Mouse (Mus musculus) left cerebral cortex, postnatal 10 days (tissue): ENCODE measurements at regions not wholly inside any gene's neighbourhood (a gene's known extent, or its start where the extent isn't known, plus 50 kb on each side); places are given as distances from the start of the nearest gene placed in this dataset.

Source experiments
- DNase-seq, 2 experiments: peaks; one replicate each; pipeline ENCODE4 v3.0.0; 2021 to 2022; ENCODE audit warnings: low spot score in 2 of 2, mixed read lengths in 1 of 2; ENCODE audit errors: extremely low spot score in 1 of 2
- intact Hi-C: fragments of 180-260 bp; cut with DNase I; formaldehyde crosslinking; loops from one replicate; pipeline ENCODE4 v1.15.1; 2025

DNA sequence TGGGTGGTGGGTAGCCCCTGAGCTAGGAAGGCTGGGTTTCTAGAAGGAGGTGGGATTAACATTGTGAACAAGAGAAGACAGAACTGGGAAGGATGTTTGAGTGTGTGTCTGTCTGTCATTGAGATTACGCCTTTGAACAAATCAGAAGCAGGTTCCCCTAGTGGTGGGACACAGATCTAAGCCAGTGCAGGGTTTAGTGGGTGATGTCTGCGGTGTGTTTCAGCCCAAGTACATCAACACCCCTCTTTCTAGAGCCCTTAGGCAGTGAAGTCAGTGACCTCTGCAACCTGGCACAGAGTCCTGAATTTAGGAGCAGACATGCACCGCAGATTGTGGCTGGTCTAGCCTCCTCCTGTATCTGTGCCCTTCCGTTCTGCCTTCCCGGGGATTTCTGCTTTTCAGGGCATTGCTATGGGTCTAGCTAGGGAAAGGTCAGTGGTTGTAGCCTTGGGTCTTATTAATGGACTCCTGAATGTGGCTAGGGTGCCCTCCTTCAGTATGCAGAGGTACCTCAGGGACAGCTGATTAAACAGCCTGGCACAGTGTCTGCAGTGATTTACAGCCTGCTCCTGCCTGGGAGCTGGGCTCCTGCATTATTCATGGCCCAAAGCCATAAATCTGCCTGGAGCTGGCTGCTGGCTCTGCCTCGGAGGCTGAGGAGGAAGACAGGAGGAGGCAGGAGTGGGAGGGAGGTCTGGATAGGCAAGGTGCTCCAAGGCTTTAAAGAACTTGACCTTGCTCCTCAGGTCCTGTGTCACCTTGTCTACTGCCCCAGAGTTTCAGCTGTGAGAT is 264.3 kb downstream of the Dysf start:
- intact Hi-C loops = no loop called here
- peak; percentile 45 to 64 for DNase-seq

DNA sequence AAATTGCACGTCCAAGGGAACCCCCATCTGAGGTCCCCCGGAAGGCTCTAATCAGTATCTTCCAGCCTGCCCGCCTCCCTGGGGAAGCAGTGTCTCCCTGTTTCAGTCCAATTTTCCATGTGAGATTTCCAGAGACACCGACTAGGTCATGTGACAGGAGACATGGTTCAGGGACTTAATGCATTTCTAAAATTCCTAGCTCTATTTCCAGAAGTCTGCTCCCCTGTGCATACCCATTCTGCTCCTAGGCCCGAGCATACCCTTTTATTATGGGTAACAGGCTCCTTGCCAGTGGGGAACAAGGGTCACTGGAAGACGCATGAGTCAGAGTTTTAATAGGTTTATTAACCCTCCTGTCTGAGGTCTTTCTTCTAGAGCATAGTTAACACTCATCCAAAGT is 263.6 kb downstream of the Dysf start:
- intact Hi-C loops = no loop called here
- DNase-seq = no peak

DNA sequence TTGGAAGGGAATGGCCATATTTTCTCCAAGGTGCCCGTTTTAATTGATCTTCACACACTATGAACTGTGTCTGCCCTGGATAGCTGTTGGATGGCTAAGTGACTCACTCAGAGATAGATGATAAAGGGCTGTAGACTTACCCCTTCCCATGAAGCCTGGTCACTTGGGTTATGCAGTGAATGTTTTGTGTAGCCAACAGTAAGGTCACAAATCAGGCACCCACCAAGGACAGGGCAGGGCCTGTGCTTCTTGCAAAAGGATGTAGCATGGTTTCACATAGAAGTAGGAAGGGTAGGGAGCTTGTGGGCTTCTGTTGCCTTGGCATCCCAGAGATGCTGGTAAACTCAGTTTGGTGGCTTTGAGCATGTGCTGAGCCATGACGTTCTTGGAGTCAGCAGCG is 263.1 kb downstream of the Dysf start:
- no peak for DNase-seq
- intact Hi-C loops = no loop called here

DNA sequence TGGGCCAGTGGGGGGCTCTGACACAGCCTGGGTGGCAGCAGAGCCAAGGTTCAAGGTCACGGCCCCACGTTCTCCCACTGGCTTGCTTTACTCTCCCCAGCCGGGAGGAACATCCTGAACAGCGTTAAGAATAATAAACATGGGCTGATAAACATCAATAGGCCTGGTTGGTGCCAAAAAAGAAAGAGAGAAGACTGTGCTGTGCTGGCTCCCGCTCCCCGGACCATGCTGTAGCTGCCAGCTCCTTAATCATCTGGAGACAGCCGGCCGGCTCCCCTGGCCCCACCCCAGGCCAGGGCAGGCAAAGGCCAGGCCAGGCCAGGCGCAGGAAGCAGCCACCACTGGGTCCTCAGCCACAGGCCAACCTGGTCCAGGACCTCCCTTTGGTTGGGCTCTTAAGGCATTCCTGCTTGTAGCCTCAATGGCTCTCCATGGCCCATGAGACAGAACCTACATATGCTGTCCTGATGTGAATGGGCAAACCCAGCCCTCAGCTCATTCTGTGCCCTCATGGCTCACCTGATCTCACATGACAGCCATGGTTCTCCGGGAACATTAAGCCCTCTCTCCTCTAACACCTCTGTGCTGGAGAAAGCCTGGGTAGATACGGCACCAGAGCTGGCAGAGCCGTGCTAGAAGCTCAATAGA is 262.3 kb downstream of the Dysf start:
- no peak for DNase-seq
- intact Hi-C loops = no loop called here

DNA sequence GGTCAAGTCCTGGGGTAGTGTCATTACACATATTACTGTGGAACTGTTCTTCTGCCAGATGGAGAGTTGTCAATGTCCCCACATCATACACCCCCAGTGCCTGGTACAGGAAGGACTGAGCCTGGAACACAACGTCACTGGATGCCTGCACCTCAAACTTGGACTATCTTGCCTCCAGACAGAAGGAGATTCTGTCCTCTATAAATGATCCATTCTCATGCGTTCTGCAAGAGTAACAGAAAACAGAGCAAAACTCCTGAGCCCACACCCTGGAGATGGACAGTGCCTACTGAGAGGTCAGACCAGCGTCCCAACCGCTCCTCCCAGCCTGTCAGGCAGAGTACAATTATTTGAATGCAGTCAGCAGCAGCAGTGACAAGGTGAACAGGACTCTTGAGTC is 261.1 kb downstream of the Dysf start:
- DNase-seq = no peak
- intact Hi-C loops = no loop called here

DNA sequence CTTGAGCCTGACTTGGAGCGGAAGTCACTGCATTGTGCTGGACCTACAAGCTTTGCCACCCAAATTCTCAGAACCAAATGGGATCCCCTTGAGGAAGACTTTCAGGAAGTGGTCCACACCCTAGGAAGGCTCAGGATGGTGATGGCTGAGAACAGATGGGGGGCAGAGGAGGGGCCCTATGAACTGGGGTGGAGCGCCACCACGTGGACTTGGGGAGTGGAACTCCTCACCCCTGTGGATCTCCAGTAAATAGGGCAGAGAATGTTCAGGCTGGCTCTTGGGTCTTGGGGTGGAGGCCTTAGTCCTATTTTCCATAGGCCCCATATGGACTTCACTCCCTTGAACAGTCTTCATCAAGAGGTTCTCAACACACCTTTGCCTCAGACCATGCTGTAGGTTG is 260.6 kb downstream of the Dysf start:
- DNase-seq = no peak
- intact Hi-C loops = no loop called here

DNA sequence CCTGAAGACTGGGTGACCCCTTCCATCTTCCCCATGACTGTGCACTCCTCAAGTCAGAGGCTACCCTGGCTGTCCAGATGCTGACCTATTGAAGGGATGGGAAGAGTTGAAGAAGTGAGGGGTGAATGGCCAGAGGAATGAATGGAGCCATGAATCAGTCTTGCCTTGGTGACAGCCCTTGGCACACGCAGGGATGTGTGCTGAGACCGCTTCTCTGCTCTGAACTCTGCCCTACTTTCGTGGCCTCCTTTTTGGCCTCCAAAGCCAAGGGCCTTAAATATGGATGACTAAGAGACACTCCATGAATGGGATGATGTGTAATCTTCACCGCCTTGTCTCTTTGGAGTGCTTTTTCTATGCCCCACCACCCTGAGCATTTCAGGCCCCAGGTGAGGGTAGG is 259.7 kb downstream of the Dysf start:
- intact Hi-C loops = no loop called here
- DNase-seq = no peak

DNA sequence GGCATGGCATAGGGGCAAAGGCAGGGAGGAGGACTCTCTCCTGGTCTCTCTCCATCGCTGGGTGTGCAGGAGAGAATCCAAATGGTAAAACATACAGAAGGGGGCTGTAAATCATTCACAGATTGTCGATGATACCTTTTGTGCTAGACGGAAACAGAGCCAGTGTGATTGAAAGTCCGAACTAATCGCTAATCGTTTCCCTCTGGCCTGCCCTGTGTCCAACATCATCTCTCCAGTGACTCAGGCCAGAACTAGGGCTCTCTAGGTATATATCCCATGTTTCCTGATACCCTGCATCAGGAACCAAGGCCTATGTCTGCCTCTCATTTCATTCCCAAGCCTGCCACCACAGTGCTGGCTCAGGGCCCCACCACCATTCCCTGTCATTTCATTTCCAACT is 259.1 kb downstream of the Dysf start:
- intact Hi-C loops = no loop called here
- DNase-seq = no peak

DNA sequence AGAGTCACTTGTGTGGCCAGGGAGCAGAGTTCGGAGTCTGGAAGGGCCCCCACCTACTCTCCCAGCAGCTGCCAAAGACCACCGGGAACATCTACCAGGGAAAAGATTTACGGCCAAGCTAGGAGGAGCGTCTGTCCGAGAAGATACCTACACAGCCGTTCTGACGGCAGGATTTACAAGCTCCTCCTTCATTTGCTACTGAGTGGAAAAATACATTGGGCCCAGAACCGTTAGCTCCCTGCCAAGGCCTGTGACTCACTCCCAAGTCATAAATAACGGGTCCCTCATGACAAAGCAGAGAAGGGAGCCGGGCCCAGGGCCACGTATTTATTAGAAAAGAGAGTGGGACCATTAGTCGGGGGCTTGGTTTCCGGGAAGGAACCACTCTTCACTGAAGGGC is 258.3 kb downstream of the Dysf start:
- DNase-seq = no peak
- intact Hi-C loops = no loop called here

DNA sequence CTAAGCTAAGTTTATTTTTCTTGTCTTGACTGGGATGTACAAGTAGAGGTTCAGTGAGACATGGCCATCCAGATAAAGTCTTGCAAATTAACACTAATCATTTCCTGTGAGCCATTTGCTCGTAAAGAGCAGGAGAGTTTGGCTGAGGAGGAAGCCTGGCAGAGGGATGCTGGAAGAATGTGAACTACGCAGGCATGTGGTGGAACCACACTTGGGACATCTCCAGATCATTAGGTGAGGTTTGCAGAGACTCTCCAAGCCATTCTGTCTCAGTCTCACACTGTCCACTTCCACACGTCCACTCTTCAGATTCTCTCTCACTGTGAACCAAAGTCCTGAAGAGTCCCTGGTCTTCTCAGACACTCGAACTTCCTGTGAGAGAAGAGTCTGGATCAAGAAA is 256.3 kb downstream of the Dysf start:
- no peak for DNase-seq
- intact Hi-C loops = no loop called here

DNA sequence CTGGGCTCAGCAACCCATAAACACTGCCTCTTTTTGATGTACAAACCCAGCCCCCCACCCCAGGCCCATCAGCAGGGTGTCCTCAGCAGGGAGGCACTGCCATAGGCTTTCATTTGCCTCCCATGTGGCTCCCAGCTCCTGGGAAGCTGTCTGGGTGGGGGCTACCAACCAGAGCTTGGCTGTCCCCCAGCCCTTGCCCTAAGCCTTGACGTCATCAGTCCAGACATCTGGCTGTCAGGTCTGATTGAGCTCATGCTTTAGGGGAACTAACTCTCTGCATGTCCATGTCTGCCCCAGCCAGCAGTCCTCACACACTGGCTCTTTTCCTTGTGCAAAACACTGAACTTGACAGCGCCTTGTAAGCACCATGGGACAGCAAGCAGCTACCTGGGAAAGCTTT is 255.3 kb downstream of the Dysf start:
- intact Hi-C loops = no loop called here
- no peak for DNase-seq

DNA sequence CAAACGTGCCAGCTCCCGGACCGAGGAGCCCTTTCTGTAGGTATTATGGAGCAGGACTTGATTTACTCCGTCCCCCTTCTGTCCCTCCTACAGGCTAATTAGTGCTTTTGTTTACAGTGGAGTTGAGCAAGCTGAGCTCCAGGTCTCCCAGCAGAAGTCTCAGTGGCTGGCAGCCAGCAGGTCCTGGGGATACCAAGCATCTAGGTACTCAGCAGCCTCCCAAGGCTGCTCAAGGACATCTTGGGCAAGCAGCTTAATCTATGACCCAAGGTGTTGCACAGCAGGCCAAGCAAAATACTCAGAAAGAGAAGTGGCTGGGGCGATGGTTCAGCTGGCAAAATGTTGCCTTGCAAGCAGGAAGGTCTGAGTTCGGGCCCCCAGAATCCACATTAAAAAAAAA is 254.4 kb downstream of the Dysf start:
- no peak for DNase-seq
- intact Hi-C loops = no loop called here

DNA sequence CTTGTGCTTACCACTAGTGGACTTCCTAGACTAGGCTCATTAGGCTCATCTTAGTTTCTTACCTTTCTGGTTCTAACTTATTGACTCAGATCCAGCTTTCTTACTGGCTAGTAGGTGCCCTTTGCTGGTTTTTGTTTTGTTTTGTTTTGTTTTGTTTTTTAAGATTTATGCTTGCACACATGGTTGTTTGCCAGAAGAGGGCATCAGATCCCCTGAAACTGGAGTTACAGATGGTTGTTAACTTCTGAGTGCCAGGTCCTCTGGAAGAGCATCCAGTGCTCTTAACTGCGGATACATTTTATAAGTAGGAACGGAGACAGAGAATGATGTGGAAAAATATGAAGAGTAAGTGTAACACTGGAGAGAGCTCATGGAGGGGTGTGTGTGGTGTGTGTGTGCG is 253.1 kb downstream of the Dysf start:
- DNase-seq = no peak
- intact Hi-C loops = no loop called here
